Mouse (Mus musculus) ES-E14 (cell line): Measurements from ENCODE around the gene Rab35. TPM values are rescaled to one million over a fixed set of nuclear protein-coding genes. Genes with fewer than 3 reads are reported as not detected.
A peak's percentile ranks its signal among the peaks of the same experiment; 100 is the strongest.

Experiments
- DNase-seq: peaks from one replicate; pipeline ENCODE4 v3.0.0-alpha.2; 2013; ENCODE audit warnings: low read depth, low spot score
- H3K27ac ChIP-seq: 2 replicates; pipeline ENCODE4 v1.5.1; 2012; ENCODE audit warnings: low read depth, mild to moderate bottlenecking, low read length, moderate library complexity, mixed read lengths; ENCODE audit not compliant: poor library complexity, insufficient read depth, severe bottlenecking
- H3K36me3 ChIP-seq: 2 replicates; pipeline ENCODE4 v1.6.1; 2012; ENCODE audit warnings: mild to moderate bottlenecking, low read length, moderate library complexity, mixed read lengths; ENCODE audit not compliant: control insufficient read depth, poor library complexity, insufficient read depth, severe bottlenecking
- H3K4me1 ChIP-seq, 2 experiments: fragments of 150-350 bp in 1 of 2; sonication (generic) in 1 of 2; 2 replicates each; pipeline ENCODE4 v1.6.1; 2012; ENCODE audit warnings: low read length in 2 of 2, mild to moderate bottlenecking in 1 of 2, mixed read lengths in 1 of 2; ENCODE audit not compliant: control insufficient read depth in 2 of 2, insufficient read depth in 2 of 2, poor library complexity in 1 of 2
- H3K4me3 ChIP-seq, 2 experiments: fragments of 150-350 bp in 1 of 2; sonication (generic) in 1 of 2; 2 replicates each; pipeline ENCODE4 v1.5.1; 2012; ENCODE audit warnings: low read length in 2 of 2, low read depth in 1 of 2, mild to moderate bottlenecking in 1 of 2, mixed read lengths in 1 of 2; ENCODE audit not compliant: insufficient read depth in 1 of 2, poor library complexity in 1 of 2, severe bottlenecking in 1 of 2
- H3K9ac ChIP-seq: 2 replicates; pipeline ENCODE4 v1.6.1; 2012; ENCODE audit warnings: low read depth, mild to moderate bottlenecking, low read length, mixed read lengths; ENCODE audit not compliant: poor library complexity, insufficient read depth, severe bottlenecking
- H3K9me3 ChIP-seq: fragments of 150-350 bp; sonication (generic); 2 replicates; pipeline ENCODE4 v1.6.1; 2012; ENCODE audit warnings: low read depth, mild to moderate bottlenecking, low read length; ENCODE audit not compliant: control insufficient read depth, insufficient read depth
- CHD2 ChIP-seq: IDR thresholded peaks from 2 replicates; pipeline ENCODE4 v1.6.1; 2014; ENCODE audit warnings: mild to moderate bottlenecking, low read depth, low read length, inconsistent platforms
- HCFC1 ChIP-seq: IDR thresholded peaks from 2 replicates; pipeline ENCODE4 v1.6.1; 2012; ENCODE audit warnings: low read length, inconsistent platforms, borderline replicate concordance; ENCODE audit not compliant: insufficient read depth
- MAFK ChIP-seq: IDR thresholded peaks from 2 replicates; pipeline ENCODE4 v1.6.1; 2014; ENCODE audit warnings: mild to moderate bottlenecking, low read depth, low read length, inconsistent platforms; ENCODE audit not compliant: insufficient read depth
- ZC3H11A ChIP-seq: IDR thresholded peaks from 2 replicates; pipeline ENCODE4 v1.6.1; 2012; ENCODE audit warnings: low read depth, mild to moderate bottlenecking, inconsistent platforms, low read length, borderline replicate concordance
- ZNF384 ChIP-seq: IDR thresholded peaks from 2 replicates; pipeline ENCODE4 v1.6.1; 2012; ENCODE audit warnings: low read depth, low read length, inconsistent platforms
- in situ Hi-C, 2 experiments: fragments of 600-800 bp; cut with MboI; formaldehyde crosslinking; loops; one replicate each; pipeline ENCODE4 v1.15.1; 2025; ENCODE audit warnings: low sequenced_read_pairs in 2 of 2, inconsistent platforms in 1 of 2; ENCODE audit not compliant: unreplicated experiment in 2 of 2
- total RNA-seq: library from RNA; depleted of rRNA; stranded (reverse); fragments of 300-350 nt; gene quantifications from 2 replicates; pipeline ENCODE4 v1.2.3, GENCODE M21; 2012

Rab35 gene
- total RNA-seq, 1 experiment: 58.7 TPM

DNA sequence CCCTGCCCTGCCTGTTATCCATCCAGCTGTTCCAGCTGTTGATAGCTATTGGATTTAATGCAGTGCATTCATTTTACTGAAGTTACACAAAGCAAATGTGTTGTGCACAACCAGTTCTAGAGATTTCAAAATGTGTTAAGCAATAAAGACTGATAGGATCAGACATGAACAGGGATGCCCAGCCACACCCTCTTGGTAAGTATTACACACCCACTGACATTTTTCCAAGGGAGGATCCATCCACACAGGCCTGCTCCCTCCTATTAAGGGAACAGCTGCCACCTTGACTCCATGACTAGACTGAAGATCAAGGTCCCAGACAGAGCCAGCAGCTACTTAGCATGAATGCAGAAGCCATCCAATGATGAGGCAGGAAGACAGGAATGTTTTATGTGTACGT lies 25.5 kb downstream of the Rab35 start:
- TF ChIP-seq ZNF384: no peak
- no peak for TF ChIP-seq MAFK
- TF ChIP-seq HCFC1: no peak
- no peak for TF ChIP-seq ZC3H11A
- TF ChIP-seq CHD2: no peak
- H3K9me3 ChIP-seq: no peaks in the 10 kb centered on the region

DNA sequence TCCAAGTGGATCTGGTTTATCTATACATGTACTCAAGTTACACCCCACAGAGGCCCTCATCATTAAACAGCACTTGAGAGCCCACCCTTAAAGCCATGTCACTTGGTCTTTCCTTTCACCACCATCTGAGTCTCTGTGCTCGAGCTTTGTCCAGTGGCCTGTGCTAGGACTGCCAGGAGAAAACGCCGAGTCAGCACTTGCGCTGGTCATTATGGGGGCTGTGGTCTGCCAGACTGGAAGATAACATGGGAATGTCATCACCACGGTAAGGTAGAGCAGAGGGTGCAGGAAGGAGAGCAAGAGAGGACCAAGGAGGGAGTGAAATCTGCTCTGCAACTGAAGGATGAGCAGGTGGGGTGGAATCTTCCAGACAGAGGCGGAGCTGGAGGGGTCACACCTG lies 26.6 kb downstream of the Rab35 start:
- DNase-seq: no peak
- Histone ChIP-seq H3K9ac (no peak overlapping the region), H3K36me3 (peaks cover 2% of the 10 kb centered on the region; the same call in 1 of the 2 replicates), H3K4me3 (no peak overlapping the region), H3K27ac (no peak overlapping the region), H3K9me3 (no peaks in the 10 kb centered on the region), H3K4me1 (peaks cover 0 to 8% of the 10 kb centered on the region in 2 experiments; a peak in 1 of 4 replicates)
- TF ChIP-seq MAFK: peak; percentile 97
- no peak for TF ChIP-seq ZC3H11A
- in situ Hi-C loops: no loop called here

More for the DNA sequence above, 25.5 kb downstream of the Rab35 start:
- no peak overlapping the region for H3K4me3 ChIP-seq
- in situ Hi-C loops: no loop called here
- no peak overlapping the region for H3K27ac ChIP-seq
- H3K4me1 ChIP-seq: peaks cover 0 to 8% of the 10 kb centered on the region in 2 experiments; a peak in 1 of 4 replicates
- no peaks in the 10 kb centered on the region; the same call in 1 of the 2 replicates for H3K36me3 ChIP-seq
- H3K9ac ChIP-seq: no peak overlapping the region
- DNase-seq: no peak

DNA sequence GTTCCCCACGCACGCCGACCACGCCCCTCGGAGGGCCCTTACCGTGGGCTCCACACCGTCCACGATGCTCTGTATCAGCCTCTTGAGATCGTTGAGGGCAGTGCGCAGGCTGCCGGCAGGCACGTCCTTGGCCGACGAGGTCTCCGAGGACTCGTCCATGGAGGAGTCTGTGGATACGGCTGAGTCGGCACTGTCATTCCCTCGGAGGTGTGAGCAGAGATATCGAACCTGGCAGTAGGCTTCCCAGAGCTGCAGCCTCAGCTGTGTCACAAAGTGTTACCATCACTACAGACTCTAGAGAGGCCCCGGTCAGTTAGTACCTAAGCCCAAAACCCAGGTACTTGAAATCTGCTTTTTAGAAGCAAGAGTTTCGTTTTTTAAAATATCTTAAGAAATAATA lies 30.9 kb downstream of the Rab35 start:
- in situ Hi-C loops: no loop called here
- no peak for DNase-seq
- Histone ChIP-seq H3K36me3 (peaks cover 2% of the 10 kb centered on the region; the same call in 1 of the 2 replicates), H3K9ac (no peak overlapping the region), H3K9me3 (no peaks in the 10 kb centered on the region), H3K4me3 (no peak overlapping the region), H3K4me1 (peaks cover 0 to 3% of the 10 kb centered on the region in 2 experiments; a peak in 1 of 4 replicates), H3K27ac (no peak overlapping the region)
- TF ChIP-seq HCFC1 (no peak), CHD2 (no peak), ZC3H11A (no peak), ZNF384 (no peak), MAFK (no peak)

DNA sequence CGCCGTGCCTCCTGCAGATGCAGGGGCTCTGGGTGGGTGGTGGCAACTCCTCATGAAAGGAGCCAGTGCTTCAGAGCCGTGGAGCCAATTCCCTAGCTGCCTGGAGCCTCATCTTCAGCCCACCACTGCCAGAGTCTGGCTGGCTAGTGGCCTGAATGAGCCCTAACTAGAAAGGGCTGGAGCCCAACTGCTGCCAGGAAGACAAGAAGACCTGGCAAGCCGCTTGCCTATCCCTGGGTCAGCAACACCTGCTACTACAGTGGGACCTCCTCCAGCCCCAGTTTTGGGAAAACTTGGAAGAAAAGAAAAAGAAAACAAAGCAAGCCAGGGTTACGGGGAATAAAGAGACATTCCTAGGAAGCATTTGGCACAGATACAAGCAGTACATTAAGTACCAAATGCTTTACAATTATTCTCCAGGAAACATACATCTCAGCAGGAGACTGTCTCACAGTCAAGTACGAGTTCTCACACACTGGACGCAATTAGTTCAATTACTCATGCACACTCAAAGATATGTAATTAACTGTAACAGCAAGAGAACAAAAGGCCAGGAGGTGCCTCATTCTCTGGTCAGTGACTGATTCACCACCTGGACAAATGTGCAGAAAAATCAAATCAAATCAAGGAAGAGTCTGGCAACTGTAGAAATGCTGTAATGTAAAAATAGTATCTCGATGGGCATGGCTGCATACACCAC lies 34.8 kb downstream of the Rab35 start:
- Histone ChIP-seq H3K4me3 (no peak overlapping the region), H3K9ac (no peak overlapping the region), H3K27ac (no peak overlapping the region), H3K4me1 (no peaks in the 10 kb centered on the region), H3K9me3 (no peaks in the 10 kb centered on the region), H3K36me3 (peaks cover 2% of the 10 kb centered on the region; the same call in 1 of the 2 replicates)
- in situ Hi-C loops: no loop called here
- TF ChIP-seq CHD2 (no peak), ZC3H11A (no peak), MAFK (no peak), ZNF384 (no peak), HCFC1 (no peak)
- DNase-seq: no peak

DNA sequence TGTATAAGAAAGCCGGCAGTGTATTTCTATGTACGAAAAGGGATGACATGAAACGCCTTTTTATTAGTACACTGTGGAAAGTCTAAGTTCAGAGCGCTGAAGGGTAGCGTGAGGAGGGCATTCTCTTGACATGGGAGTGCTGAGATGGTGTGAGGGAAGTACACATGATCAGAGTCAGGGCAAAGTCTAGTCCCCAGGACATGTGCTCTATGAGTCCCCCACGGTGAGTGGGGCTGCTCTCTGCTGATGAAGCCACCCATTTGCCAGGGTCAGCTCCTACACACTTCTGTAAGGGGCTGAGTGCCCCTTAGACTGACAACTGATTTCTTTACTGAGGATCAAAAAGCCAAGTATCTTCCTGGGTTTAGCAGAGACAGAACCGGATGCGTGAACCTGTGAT lies 35.5 kb downstream of the Rab35 start:
- Histone ChIP-seq H3K9ac (no peak overlapping the region), H3K4me1 (no peaks in the 10 kb centered on the region), H3K27ac (no peak overlapping the region), H3K9me3 (no peaks in the 10 kb centered on the region), H3K4me3 (no peak overlapping the region), H3K36me3 (peaks cover 2% of the 10 kb centered on the region; the same call in 1 of the 2 replicates)
- DNase-seq: no peak
- TF ChIP-seq HCFC1 (no peak), ZC3H11A (no peak), ZNF384 (no peak)
- in situ Hi-C loops: no loop called here
